Mouse (Mus musculus) adrenal gland, postnatal 10 days (tissue): ENCODE measurements around the gene Osbpl11. TPM values are rescaled to one million over a fixed set of nuclear protein-coding genes. Genes with fewer than 3 reads are reported as not detected.
"Not testable (repeated sequence)": the region's sequence is repeated elsewhere in the genome, so short reads cannot be mapped to it uniquely, and the experiment has no call there.

Experiments
- DNase-seq: peaks from one replicate; pipeline ENCODE4 v3.0.0; 2021; ENCODE audit warnings: mixed read lengths
- total RNA-seq, 2 experiments: library from RNA; stranded (reverse); gene quantifications; 2 replicates each; pipeline ENCODE4 v1.2.3; 2021

Gene Osbpl11
- total RNA-seq, 2 experiments from 2014 or later: 43.8 to 57.3 TPM

DNA sequence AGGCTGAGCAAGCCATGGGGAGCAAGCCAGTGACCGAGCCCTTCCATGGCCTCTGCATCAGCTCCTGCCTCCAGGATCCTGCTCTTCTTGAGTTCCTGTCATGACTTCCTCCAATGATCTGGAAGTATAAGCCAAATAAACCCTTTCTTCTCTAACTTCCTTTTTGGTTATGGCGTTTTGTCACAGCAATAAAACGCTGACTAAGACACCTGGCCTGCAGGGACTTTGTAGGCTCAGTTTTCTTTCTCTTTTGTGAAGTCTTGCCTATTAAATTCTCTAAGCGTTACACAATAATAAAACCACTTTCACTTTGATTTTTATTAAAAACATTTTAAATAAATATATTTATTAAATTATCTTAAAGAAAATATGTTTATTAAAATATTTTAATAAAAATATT is 7.1 kb upstream of the Osbpl11 start:
- no peak for DNase-seq

DNA sequence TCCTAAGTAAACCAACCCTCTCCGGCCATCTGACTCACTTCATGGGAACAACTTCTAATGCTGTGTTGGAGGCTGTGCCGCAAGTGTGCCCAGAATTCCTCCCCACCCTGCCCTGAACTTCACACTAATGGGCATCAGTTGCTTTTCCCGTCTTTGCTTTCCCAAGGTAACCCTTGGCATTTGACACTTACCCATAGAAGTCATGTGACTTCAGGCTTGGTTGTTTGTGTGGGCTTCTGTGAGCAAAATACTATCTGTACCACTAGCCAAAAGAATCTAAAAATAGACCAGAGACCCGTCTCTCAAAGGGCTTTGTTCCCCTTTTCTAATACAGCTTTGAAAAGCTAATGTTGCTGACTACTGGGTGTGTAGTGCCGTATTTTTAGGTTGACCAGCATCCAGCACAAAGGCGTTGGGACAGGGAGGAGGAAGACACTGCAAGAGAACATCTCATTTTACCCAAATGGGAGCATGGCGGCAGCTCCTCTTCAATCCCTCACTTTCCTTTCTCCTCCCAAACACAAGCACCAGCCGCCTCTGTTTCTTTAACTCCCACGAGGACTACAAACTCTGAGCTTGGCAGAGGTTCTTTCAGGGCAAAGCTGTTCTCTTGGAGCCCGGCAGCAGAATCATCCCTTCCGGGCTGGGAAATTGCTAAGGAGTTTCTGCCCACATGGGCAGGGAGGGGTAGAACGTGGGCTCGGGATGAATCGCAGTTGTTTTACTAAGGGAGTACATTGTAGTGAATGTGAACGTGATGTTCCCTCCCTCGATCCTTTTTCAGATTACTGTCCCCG is 6.4 kb upstream of the Osbpl11 start:
- DNase-seq: peak; percentile 54

DNA sequence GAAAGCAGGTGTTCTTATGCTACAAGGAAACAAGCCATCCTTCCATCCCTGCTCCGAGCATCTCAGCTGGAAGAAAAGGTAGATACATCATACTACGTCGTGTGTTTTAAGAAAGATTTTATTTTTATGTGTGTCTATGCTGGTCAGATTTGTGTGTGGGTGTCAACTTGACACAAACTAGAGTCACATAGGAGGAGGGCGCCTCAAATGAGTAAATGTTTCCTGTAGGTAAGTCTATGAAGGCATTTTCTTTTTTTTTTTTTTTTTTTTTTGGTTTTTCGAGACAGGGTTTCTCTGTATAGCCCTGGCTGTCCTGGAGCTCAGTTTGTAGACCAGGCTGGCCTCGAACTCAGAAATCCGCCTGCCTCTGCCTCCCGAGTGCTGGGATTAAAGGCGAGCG is 5.6 kb upstream of the Osbpl11 start:
- not testable (repeated sequence) for DNase-seq

DNA sequence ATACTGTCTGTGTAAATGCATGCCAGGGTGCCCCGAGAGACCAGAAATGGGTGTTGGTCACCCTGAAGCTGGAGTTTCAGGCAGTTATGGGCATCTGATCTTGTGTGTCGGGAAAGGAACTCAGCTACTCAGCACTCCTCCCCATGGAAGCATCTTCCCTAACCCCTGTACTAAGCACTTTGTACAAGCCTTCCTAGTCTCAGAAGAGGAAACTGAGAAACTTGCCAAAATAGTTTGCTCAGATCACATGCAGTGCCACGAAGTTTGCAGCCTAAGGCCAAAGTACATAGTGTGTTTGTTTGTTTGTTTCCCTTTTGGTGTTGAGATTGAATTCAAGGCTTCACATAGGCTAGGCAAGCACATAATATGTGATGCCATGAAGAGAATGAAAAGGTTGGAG is 5.0 kb upstream of the Osbpl11 start:
- no peak for DNase-seq

DNA sequence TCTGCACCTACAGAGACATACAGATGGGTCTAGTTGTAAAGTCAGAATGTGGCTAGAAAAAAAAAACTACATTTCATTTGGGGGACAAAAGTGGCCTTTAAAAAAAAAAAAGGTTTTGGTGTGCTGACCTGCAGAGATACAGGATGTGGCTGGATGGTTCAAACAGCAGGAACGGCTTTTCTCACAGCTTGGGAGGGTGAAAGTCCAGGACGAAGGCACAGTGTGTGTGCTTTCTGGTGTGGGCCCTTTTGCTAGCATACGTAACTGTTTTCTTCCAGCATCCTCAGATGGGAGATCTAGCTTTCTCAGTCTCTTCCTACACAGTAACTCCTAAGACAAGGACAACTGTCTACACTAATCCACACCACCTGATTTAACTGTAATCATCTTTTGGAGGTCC is 4.1 kb upstream of the Osbpl11 start:
- no peak for DNase-seq

DNA sequence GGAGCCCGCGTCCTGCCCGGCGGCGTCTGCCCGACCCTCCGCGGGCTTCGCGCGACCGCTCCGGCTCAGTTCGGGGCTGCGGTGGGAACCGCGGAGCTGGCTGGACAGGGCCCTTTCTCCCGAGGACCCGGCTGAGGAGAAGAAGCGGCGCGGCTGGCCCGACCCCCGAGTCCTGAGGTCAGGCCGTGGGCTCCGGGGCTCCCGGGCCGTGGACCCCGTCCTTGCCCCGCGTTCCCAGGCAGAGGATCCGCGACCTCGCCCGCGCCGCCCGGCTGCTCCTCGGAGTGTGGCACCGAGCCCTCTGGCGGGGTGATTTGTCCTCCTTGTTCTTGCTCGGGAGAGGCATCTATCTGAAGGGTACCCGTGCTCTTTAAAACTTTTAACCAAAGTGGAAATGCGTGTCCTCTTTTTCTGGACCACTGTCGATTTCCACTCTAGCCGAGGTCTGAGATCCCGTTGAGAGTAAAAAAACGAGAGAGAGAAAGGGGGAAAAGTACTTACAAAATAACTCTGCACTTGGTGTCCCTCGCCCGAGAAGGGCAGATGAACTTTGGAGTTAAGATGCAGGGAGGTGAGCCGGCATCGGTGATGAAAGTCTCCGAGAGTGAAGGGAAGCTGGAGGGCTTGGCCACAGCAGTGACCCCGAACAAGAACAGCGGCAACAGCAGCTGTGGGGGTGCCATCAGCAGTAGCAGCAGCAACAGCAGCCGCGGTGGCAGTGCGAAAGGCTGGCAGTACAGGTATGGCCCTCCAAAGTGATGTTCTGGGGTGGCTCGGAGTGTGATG is 583 bp downstream of the Osbpl11 start:
- peak; percentile 78 for DNase-seq

DNA sequence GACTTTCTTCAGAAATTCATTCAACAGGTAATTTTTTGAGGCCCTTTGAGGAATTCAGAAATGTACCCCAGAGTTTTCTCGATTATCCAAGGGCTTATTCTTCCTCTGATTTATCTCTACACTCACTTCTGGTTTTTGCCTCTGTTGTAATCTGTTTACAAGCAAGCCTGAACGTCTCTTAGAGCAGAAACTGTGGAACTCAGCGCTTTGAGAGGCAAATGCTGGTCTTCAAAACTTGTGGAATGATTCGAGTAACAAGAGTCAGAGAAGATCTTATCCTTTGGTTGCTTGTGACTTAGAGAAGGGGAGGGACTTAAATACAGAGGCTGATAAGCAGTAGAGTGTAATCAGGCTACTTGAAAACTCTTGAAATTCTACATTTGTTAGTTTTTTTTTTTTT is 1.3 kb downstream of the Osbpl11 start:
- DNase-seq: no peak

DNA sequence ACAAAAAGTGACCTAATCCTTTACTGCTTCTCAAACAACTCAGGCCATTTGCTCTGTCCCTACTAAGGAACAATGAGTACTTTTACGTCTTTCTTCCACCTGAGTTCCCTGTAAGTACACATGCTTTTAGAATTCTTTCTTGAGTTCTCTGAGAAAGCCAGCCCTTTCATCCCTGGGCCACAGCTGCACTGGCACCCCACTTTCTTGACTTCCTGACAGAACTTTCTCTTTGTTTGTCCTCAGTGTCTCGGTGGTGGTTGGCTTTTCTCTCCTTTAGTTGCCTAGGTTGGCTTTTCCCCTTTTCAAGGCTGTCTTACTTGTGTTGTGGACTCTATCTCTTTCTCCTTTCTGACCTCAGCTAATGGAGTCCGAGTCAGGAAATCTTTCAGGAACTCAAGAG is 3.2 kb downstream of the Osbpl11 start:
- DNase-seq: no peak

DNA sequence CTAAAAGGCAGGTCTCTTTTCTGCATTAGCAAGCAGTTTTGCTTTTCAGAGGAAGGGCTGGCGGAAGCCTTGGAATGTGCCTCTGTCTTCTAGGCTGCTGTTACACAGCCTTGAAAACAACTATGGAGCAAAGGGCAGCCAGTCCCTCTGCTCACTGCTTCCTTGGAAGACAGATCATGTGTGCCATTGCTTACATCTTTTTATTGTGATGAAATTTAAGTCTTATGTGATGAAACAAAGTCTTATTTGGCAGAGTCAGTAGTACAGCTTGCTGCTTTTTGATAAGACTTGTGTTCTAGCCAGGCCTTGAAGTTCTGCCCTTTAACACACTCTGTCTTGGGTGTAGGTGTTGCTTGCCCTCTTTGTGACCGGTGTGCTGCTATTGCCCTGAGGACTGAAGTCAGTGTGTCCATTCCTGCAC is 6.8 kb downstream of the Osbpl11 start:
- peak; percentile 59 for DNase-seq

DNA sequence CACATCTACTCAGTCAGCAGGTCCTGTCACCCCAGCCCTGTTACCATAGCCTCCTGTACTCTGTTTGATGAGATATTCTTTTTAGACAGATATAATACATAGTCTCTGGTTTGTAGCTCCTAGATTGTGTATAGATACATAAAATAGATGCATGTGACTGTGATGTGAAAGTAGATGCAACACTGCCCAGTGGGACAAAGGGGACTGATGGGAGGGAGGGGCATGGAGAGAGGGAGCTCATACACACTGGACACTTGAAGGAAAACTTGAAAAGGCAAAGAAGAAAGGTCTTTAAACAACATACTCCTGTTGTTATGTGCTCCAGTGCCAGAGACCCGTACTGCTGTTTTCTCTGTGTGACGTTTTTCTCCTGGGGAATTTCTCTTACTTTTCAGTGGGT is 7.4 kb downstream of the Osbpl11 start:
- peak; percentile 50 for DNase-seq

DNA sequence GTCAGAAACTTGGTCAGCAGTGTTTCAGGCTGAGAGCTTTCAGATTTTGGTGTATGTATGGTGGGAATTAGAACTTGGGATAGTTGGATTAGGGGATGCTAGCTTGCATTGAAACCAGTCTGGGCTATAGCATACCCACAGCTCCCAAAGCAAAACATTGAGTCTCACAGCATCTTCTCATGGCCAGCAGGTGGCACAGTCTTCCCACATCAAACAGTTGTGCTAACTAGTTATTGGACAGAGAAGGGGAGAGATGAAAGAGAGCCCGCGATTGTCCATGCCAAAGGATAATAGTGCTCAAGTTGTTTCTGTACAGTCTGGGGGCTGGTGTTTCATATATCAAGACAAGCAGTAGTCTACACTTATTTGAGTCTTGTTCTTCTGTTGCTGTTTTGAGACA is 8.8 kb downstream of the Osbpl11 start:
- peak; percentile 60 for DNase-seq

DNA sequence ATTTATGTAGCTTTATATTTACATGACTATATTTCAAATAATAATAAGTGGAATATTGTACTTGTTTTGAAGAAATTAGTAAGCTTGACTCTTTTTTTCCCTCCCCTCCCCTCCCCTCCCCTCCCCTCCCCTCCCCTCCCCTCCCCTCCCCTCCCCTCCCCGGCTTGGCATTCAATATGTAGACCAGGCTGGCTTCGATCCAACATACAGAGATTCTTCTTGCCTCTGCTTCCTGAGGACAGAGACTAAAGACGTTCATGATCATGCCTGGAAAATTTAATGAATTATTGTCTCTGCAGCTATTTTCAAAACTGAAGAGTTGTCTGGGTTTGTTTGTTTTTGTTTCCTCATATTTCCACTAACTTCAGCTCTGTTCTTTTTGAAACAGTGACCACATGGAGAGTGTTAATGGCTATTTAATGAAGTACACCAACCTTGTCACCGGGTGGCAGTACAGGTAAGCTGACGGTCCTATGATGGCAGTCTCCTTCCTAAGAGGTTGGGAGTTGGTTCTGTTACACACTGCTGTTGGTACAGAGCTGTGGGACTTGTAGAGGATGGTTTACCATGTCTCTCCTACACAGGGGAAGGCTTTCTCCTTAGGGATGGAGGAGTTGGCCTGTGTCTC is 10.9 kb downstream of the Osbpl11 start:
- peak; percentile 37 for DNase-seq

DNA sequence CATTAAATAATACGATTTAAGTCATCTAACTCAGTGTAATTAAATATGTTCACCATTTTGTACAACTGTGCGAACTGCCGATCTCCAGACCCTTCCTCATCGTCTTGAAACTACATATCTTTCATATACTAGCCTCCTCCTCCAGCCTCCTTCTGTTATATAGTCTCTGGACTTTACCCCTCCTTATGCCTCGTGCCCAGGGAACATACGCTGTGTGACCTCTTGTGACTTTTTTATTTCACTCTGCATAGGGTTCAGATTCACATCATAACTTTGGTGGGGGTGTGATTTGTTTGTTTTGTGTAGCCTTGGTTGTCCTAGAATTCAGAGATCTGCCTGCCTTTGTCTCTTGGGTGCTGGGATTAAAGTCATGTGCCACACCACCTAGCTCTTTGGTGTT is 11.7 kb downstream of the Osbpl11 start:
- no peak for DNase-seq

DNA sequence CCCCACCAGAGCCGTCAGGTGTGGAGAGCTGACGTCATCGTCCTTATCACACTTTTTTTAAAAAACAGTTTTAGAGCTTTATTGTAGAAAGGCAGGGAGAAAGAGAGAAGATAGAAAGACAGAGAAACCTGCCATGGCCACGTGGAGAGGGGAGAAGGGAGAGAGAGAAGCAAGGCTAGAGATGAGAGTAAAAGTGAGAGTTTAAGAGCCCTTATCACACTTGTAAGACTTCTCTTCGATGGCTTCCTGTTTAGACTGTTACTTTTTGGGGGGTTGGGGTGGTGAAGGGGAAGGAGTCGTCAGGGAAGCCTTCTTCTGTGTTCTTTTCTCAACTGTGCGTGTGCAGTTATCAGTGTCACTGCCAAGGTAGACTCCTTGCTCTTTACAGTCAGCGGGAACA is 15.7 kb downstream of the Osbpl11 start:
- no peak for DNase-seq

DNA sequence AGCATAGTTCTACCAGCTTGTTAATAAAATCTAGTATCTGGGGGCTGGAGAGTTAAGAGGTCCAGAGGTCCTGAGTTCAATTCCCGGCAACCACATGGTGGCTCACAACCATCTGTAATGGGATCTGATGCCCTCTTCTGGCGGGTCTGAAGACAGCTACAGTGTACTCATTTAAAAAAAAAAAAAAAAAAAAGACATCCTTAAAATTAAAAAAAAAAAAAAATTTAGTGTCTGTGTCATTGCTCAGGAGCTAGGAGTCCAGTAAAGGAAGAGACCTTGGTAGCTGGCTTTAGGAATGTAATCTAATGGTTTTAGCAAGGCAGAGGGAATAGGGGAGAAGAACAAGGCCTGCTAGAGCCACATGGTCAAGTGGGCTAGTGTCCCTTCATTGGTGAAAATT is 25.9 kb downstream of the Osbpl11 start:
- DNase-seq: no peak

DNA sequence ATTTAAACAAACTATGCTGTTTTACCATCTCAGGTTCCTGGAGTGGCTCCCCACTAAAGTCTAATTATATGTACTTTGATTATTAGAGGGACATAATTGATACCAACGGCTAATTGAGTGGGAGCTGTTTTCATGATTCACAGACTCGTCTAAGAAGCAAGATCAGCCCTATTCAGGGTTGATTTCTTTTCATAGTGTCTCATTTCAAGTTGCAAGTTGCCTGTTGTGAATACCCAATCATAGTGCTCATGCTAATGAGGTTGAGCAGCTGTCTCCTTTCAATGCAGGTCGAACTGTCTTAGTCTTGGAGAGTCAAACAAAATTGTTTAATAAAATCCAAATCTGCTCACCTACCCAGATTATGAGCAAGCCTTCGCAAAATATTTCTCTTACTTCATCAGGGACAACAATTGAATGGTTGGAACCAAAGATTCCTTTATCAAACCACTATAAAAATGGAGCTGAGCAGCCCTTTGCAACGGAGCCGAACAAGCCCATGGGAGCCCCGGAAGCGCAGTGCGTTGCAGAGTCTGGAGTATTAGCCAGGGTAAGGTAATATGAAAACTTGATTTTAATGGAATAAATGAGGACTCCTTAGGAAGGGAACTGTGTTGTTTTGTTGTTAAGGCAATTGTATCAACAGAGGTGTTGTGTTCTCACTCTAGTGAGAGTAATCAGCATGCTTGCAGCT is 31.6 kb downstream of the Osbpl11 start:
- no peak for DNase-seq

DNA sequence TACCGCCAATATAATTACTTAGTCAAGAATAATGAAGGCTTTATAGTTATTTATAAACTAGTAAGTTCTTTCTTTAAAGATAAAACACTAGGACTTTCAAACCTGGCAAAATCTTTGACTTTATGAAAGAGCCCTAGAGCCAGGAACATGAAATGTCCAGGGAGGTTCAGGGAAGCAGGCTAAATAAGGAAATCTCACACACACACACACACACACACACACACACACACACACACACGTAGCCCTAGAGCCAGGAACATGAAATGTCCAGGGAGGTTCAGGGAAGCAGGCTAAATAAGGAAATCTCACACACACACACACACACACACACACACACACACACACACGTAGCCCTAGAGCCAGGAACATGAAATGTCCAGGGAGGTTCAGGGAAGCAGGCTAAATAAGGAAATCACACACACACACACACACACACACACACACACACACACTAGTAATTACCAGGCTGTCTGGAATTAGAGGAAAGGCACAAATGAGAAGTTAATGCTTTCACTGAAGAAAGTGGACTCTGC is 32.7 kb downstream of the Osbpl11 start:
- not testable (repeated sequence) for DNase-seq

DNA sequence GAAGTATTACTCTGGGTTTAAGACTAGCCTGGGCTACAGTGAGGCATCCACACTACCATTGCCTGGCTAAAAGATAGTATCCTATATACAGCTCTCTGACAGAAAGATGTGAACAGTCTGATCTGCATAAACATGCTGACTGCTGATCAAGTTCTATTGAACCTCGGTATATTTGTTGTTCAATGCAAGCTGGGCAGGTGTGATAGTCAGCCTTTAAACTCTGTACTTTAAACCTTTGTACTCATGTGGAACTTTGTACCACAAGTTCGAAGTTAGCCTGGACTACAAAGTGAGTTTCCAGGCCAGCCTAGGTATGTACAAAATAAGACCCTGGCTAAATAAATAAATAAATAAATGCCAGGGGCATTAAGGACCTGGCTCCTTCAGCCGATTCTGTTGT is 37.6 kb downstream of the Osbpl11 start:
- DNase-seq: no peak

DNA sequence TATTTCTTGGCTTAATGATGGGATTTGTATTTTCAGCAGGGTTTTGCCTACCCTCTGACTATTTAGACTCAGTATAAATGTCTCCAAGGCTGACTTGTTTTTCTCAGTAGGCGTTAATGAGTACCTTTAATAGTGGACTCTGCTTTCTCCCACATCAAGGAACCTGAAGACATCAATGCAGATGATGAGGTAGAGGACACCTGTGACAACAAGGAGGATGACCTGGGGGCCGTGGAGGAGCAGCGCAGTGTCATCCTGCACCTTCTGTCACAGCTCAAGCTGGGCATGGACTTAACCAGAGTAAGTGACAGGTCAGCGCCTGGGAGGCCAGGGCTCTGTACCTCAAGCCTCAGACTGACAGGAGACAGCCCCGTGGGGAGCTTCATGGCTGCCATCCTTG is 39.5 kb downstream of the Osbpl11 start:
- DNase-seq: no peak

DNA sequence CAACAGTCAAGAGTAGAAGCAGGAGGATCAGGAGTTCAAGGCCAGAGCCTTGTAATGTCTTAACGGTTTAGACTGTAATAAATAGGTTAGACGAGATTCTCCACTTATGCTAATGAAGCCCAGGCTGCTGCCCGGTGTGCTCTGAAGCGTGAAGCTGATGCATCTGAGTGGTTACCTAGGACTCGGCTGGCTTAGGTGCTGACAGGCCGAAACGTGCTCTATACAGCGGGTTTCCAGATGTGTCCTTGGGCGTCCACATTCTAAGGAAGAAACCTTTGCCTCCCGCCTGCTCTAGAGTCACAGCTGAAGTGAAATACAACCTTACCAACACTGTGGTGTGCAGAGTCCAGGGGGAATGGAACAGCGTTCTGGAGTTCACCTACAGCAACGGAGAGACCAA is 49.3 kb downstream of the Osbpl11 start:
- DNase-seq: no peak

DNA sequence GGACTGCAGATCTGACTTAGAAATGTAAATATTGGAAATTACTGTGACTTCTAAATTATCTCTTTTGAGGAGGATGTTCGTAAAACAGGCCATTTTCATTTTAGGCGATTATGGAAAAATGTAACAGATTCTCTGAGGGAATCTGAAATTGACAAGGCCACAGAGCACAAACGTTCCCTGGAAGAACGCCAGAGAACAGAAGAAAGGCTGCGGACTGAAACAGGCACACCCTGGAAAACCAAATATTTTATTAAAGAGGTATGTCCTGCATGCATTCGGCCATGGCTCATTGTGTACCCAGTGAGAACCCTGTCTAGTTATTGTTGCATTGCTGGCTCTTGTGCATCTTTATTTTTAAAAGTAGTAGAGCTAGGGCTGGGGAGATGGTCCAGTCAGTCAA is 51.3 kb downstream of the Osbpl11 start:
- peak; percentile 30 for DNase-seq

DNA sequence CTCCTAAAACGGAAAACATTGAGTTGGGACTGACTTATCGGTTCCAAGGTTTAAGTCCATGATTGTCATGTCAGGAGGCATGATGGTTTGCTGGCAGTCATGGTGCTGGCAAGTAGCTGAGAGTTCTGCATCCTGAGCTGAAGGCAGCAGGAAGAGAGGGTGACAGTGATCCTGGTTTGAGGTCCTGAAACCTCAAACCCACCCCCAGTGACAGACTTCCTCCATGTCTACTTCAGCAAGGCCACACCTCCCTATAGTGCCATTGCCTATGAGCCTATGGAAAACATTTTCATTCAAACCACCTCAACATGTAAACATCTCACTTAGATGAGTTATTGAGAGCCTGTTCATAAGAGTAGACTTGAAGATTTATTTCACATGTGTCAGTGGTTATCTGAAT is 54.4 kb downstream of the Osbpl11 start:
- DNase-seq: no peak
